In genomic region chr2:167689501-167690218, GRCm38 (mm10) we compare ENCODE assay signal across 8 mouse cellular contexts. TPM values are rescaled to one million over a fixed set of nuclear protein-coding genes. Genes with fewer than 3 reads are reported as not detected.
A peak's percentile ranks its signal among the peaks of the same experiment; 100 is the strongest.
DNase-seq lines count a peak whose midpoint lies in the region; ATAC-seq and TF ChIP-seq lines count a peak whose summit lies in the region.

Tmem189 (minus strand) TSS chr2:167689822.

- no peak for TF ChIP-seq EP300 in CH12.LX (IDR thresholded peaks at IDR 0.05; ENCODE audit: low read length)

- peak within 1 kb of the TSS; percentile 96 for H3K27ac ChIP-seq in CH12.LX (ENCODE audit: insufficient read depth, low read depth)
- peak within 1 kb of the TSS; percentile 95 for H3K27ac ChIP-seq in bone marrow, adult 2 months (ENCODE audit: control insufficient read depth, insufficient read depth, low read depth, low read length, poor library complexity)
- no peak within 1 kb of the TSS for H3K27ac ChIP-seq in forebrain, embryonic 11.5 days (ENCODE audit: low read depth, low read length)
- H3K27ac ChIP-seq in heart, embryonic 15.5 days = peak within 1 kb of the TSS; percentile 80
- H3K27ac ChIP-seq in liver, embryonic 16.5 days (ENCODE audit: low read length) = peak within 1 kb of the TSS; percentile 89
- no peak within 1 kb of the TSS for H3K27ac ChIP-seq in neural tube, embryonic 11.5 days (ENCODE audit: low read depth, low read length)
- peak within 1 kb of the TSS; percentile 46 for H3K27ac ChIP-seq in testis, adult 2 months (ENCODE audit: control insufficient read depth, insufficient read depth, low read depth, low read length)

- TF ChIP-seq CTCF in CH12.LX (conservative IDR thresholded peaks at IDR 0.05 in 1 of 2, IDR thresholded peaks at IDR 0.05 in 1 of 2; ENCODE audit: low read depth in 2 of 2, low read length in 2 of 2) = no peak
- no peak for TF ChIP-seq CTCF in bone marrow, adult 2 months (IDR thresholded peaks at IDR 0.05; ENCODE audit: control insufficient read depth, insufficient read depth, low read length)
- no peak for TF ChIP-seq CTCF in testis, adult 2 months (IDR thresholded peaks at IDR 0.05; ENCODE audit: control insufficient read depth, insufficient read depth, insufficient replicate concordance, low read depth, low read length)

- DNase-seq in CH12.LX (ENCODE audit: extremely low read depth) = no peak
- peak; percentile 82 for DNase-seq in forebrain, embryonic 11.5 days (ENCODE audit: low spot score)
- peak; percentile 71 to 85 for DNase-seq in kidney, postnatal 4 days
- peak; percentile 70 for DNase-seq in neural tube, embryonic 11.5 days (ENCODE audit: low spot score)

- dilution Hi-C loops in CH12.LX (cut with MboI; ENCODE audit: extremely low pct_ligation_motif_present, extremely low pct_unique_long_range_greater_than_20kb, low sequenced_read_pairs) = loop anchor here (25.0 kb wide), 1 partner anchor 198 kb away; no protein-coding TSS in a partner anchor

- H3K4me2 ChIP-seq in CH12.LX (ENCODE audit: insufficient read depth, low read depth, poor library complexity, severe bottlenecking) = peak within 1 kb of the TSS; percentile 48
- peak within 1 kb of the TSS; percentile 77 for H3K4me2 ChIP-seq in forebrain, embryonic 11.5 days (ENCODE audit: low read depth, low read length, severe bottlenecking)
- H3K4me2 ChIP-seq in heart, embryonic 15.5 days = peak within 1 kb of the TSS; percentile 98
- H3K4me2 ChIP-seq in liver, embryonic 16.5 days (ENCODE audit: low read depth, low read length) = peak within 1 kb of the TSS; percentile 85
- H3K4me2 ChIP-seq in neural tube, embryonic 11.5 days (ENCODE audit: low read depth) = peak within 1 kb of the TSS; percentile 87

- peak; percentile 43; the same call in 1 of the 2 replicates for TF ChIP-seq POLR2A in CH12.LX (IDR thresholded peaks at IDR 0.05; ENCODE audit: low read depth, low read length)
- peak; percentile 17; the same call in 1 of the 2 replicates for TF ChIP-seq POLR2A in bone marrow, adult 2 months (IDR thresholded peaks at IDR 0.05; ENCODE audit: borderline replicate concordance, control insufficient read depth, low read depth, low read length)
- TF ChIP-seq POLR2A in testis, adult 2 months (IDR thresholded peaks at IDR 0.05; ENCODE audit: control insufficient read depth, low read depth, low read length) = no peak

- H3K36me3 ChIP-seq in CH12.LX (replicated peaks in 1 of 2; ENCODE audit: control insufficient read depth in 1 of 2, insufficient read depth in 1 of 2, low read length in 1 of 2) = no peaks in the 10 kb centered on the region
- H3K36me3 ChIP-seq in forebrain, embryonic 11.5 days (ENCODE audit: control insufficient read depth, insufficient read depth, low read length) = no peaks in the 10 kb centered on the region
- H3K36me3 ChIP-seq in heart, embryonic 15.5 days = no peaks in the 10 kb centered on the region
- no peaks in the 10 kb centered on the region for H3K36me3 ChIP-seq in liver, embryonic 16.5 days (ENCODE audit: control insufficient read depth, insufficient read depth)
- no peaks in the 10 kb centered on the region for H3K36me3 ChIP-seq in neural tube, embryonic 11.5 days (ENCODE audit: control insufficient read depth, insufficient read depth, low read length)
- no peaks in the 10 kb centered on the region for H3K36me3 ChIP-seq in testis, adult 2 months (ENCODE audit: control insufficient read depth, insufficient read depth, low read length)

- H3K9ac ChIP-seq in CH12.LX (ENCODE audit: insufficient read depth, low read depth) = peak within 1 kb of the TSS; percentile 72
- peak within 1 kb of the TSS; percentile 57 for H3K9ac ChIP-seq in forebrain, embryonic 11.5 days (ENCODE audit: low read length)
- peak within 1 kb of the TSS; percentile 84 for H3K9ac ChIP-seq in heart, embryonic 15.5 days
- H3K9ac ChIP-seq in liver, embryonic 16.5 days (ENCODE audit: low read depth, low read length) = peak within 1 kb of the TSS; percentile 68
- H3K9ac ChIP-seq in neural tube, embryonic 11.5 days (ENCODE audit: low read length) = peak within 1 kb of the TSS; percentile 60

- peak within 1 kb of the TSS; percentile 35 to 88 (median 44) for H3K4me3 ChIP-seq in CH12.LX (replicated peaks in 1 of 3; ENCODE audit: low read depth in 2 of 3, low read length in 2 of 3, poor library complexity in 1 of 3)
- peak within 1 kb of the TSS; percentile 79 for H3K4me3 ChIP-seq in bone marrow, adult 2 months (replicated peaks; ENCODE audit: control insufficient read depth, low read depth, low read length)
- H3K4me3 ChIP-seq in forebrain, embryonic 11.5 days (ENCODE audit: low read depth, low read length) = peak within 1 kb of the TSS; percentile 57
- peak within 1 kb of the TSS; percentile 75 for H3K4me3 ChIP-seq in heart, embryonic 15.5 days
- peak within 1 kb of the TSS; percentile 72 for H3K4me3 ChIP-seq in liver, embryonic 16.5 days (ENCODE audit: low read depth, low read length)
- peak within 1 kb of the TSS; percentile 46 for H3K4me3 ChIP-seq in neural tube, embryonic 11.5 days (ENCODE audit: low read depth, low read length)
- peak within 1 kb of the TSS; percentile 88 for H3K4me3 ChIP-seq in testis, adult 2 months (ENCODE audit: control insufficient read depth, low read depth, low read length)

- TF ChIP-seq RAD21 in CH12.LX (IDR thresholded peaks at IDR 0.05; ENCODE audit: low read depth, low read length) = no peak

- H3K27me3 ChIP-seq in CH12.LX (replicated peaks) = peaks cover 80% of the 10 kb centered on the region
- peaks cover 29% of the 10 kb centered on the region for H3K27me3 ChIP-seq in forebrain, embryonic 11.5 days (ENCODE audit: control insufficient read depth, insufficient read depth, low read length)
- peaks cover 14% of the 10 kb centered on the region for H3K27me3 ChIP-seq in heart, embryonic 15.5 days
- H3K27me3 ChIP-seq in liver, embryonic 16.5 days (ENCODE audit: control insufficient read depth, insufficient read depth, low read depth, low read length) = peaks cover 29% of the 10 kb centered on the region
- H3K27me3 ChIP-seq in neural tube, embryonic 11.5 days (ENCODE audit: control insufficient read depth, insufficient read depth, low read length) = peaks cover 37% of the 10 kb centered on the region
- H3K27me3 ChIP-seq in testis, adult 2 months (ENCODE audit: control insufficient read depth, insufficient read depth, low read length) = no peaks in the 10 kb centered on the region

- in situ Hi-C loops in CH12.LX (cut with MboI; ENCODE audit: low pct_ligation_motif_present, low pct_unique_long_range_greater_than_20kb, low sequenced_read_pairs) = loop anchor here (5.0 kb wide), 1 partner anchor 208 kb away; no protein-coding TSS in a partner anchor

- peaks cover 0 to 15% of the 10 kb centered on the region in 2 experiments; a peak in 3 of 4 replicates for H3K4me1 ChIP-seq in CH12.LX (ENCODE audit: control insufficient read depth in 1 of 2, insufficient read depth in 2 of 2)
- H3K4me1 ChIP-seq in bone marrow, adult 2 months (ENCODE audit: control insufficient read depth, insufficient read depth, low read length) = no peaks in the 10 kb centered on the region; the same call in 1 of the 2 replicates
- H3K4me1 ChIP-seq in forebrain, embryonic 11.5 days (replicated peaks; ENCODE audit: control insufficient read depth, insufficient read depth, low read length) = peaks cover 6% of the 10 kb centered on the region
- peaks cover 35% of the 10 kb centered on the region for H3K4me1 ChIP-seq in heart, embryonic 15.5 days (replicated peaks)
- H3K4me1 ChIP-seq in liver, embryonic 16.5 days (ENCODE audit: control insufficient read depth, low read depth, low read length) = peaks cover 23% of the 10 kb centered on the region
- peaks cover 8% of the 10 kb centered on the region for H3K4me1 ChIP-seq in neural tube, embryonic 11.5 days (ENCODE audit: control insufficient read depth, insufficient read depth, low read length)
- H3K4me1 ChIP-seq in testis, adult 2 months (ENCODE audit: control insufficient read depth, insufficient read depth, low read length) = peaks cover 14% of the 10 kb centered on the region

- WGBS in bone marrow, adult 2 months = under 1% methylated on average over 99 of the region's 99 CpGs
- WGBS in forebrain, embryonic 11.5 days = under 1% methylated on average over 98 of the region's 99 CpGs
- WGBS in heart, embryonic 15.5 days = under 1% methylated on average over 99 of the region's 99 CpGs
- WGBS in liver, embryonic 16.5 days (ENCODE audit: insufficient replicate concordance) = under 1% methylated on average over 88 of the region's 99 CpGs
- WGBS in neural tube, embryonic 11.5 days = under 1% methylated on average over 84 of the region's 99 CpGs

- ATAC-seq in forebrain, embryonic 11.5 days (replicated peaks; ENCODE audit: low FRiP score) = peak; percentile 31; the same call in 1 of the 2 replicates
- ATAC-seq in heart, embryonic 15.5 days (replicated peaks; ENCODE audit: insufficient number of reproducible peaks, insufficient read depth, low FRiP score, low read depth) = no peak
- ATAC-seq in liver, embryonic 16.5 days (ENCODE audit: low read depth) = peak; percentile 5
- no peak for ATAC-seq in neural tube, embryonic 11.5 days (ENCODE audit: insufficient read depth, low FRiP score, low TSS enrichment)

- peaks cover 8% of the 10 kb centered on the region for H3K9me3 ChIP-seq in CH12.LX (replicated peaks; ENCODE audit: low read length)
- no peaks in the 10 kb centered on the region for H3K9me3 ChIP-seq in forebrain, embryonic 11.5 days (ENCODE audit: control insufficient read depth, low read length)
- no peaks in the 10 kb centered on the region for H3K9me3 ChIP-seq in heart, embryonic 15.5 days (replicated peaks)
- H3K9me3 ChIP-seq in liver, embryonic 16.5 days (replicated peaks; ENCODE audit: control insufficient read depth, low read length) = no peaks in the 10 kb centered on the region
- H3K9me3 ChIP-seq in neural tube, embryonic 11.5 days (ENCODE audit: control insufficient read depth, low read length) = no peaks in the 10 kb centered on the region

- H3K79me2 ChIP-seq in CH12.LX (replicated peaks; ENCODE audit: control insufficient read depth, extremely low read depth, insufficient read depth, poor library complexity, severe bottlenecking) = no peaks in the 10 kb centered on the region; the same call in 1 of the 2 replicates

TF ChIP-seq in CH12.LX, 34 proteins besides CTCF, POLR2A, EP300 and RAD21 (continues in another document):
- TF ChIP-seq MXI1 (IDR thresholded peaks at IDR 0.05; ENCODE audit: low read depth, low read length) = peak; percentile 88
- TF ChIP-seq MAX (IDR thresholded peaks at IDR 0.05; ENCODE audit: low read length) = peak; percentile 75; the same call in 1 of the 2 replicates

RNA-seq across cellular contexts. Expression of gene Tmem189, which starts in this region (rescaled TPM):
- total RNA-seq in CH12.LX (2012; rRNA removed) (30.9 and 31.0 TPM in 2 replicates), CH12.LX (2014; rRNA removed) (25.1 and 27.9 TPM in 2 replicates)
- polyA plus RNA-seq in CH12.LX (2012; ENCODE audit: insufficient read length, low read depth) = 29.4 and 29.5 TPM in 2 replicates
- 20.8 and 36.2 TPM in 2 replicates for polyA plus RNA-seq in bone marrow, adult 2 months (2011; ENCODE audit: insufficient read depth, insufficient read length, low replicate concordance, missing spikeins)
- 35.1 and 39.2 TPM in 2 replicates for polyA plus RNA-seq in forebrain, embryonic 11.5 days (2014; fragmentation: Nextera tagmentation; extraction: Ambion mirVana)
- polyA plus RNA-seq in heart, embryonic 15.5 days (2015; fragmentation: Nextera tagmentation; extraction: Ambion mirVana) = 35.3 and 45.7 TPM in 2 replicates
- 13.7 and 14.0 TPM in 2 replicates for polyA plus RNA-seq in liver, embryonic 16.5 days (2015; fragmentation: Nextera tagmentation; extraction: Ambion mirVana)
- 40.4 and 40.9 TPM in 2 replicates for polyA plus RNA-seq in neural tube, embryonic 11.5 days (2014; fragmentation: Nextera tagmentation; extraction: Ambion mirVana)
- polyA plus RNA-seq in testis, adult 2 months (2012; rRNA removed) = 97.4 and 99.8 TPM in 2 replicates

Comparison
In these comparisons a context has a peak if more than half of its experiments do, and no peak if none do; other contexts are left out.
1. H3K27ac ChIP-seq: peak in CH12.LX (single experiment), bone marrow, adult 2 months (single experiment), heart, embryonic 15.5 days (single experiment), liver, embryonic 16.5 days (single experiment) and testis, adult 2 months (single experiment); none in forebrain, embryonic 11.5 days (single experiment) and neural tube, embryonic 11.5 days (single experiment).
2. H3K4me2 ChIP-seq: peak in every context shown above with its lines; median percentile 98 in heart, embryonic 15.5 days; 87 in neural tube, embryonic 11.5 days; 85 in liver, embryonic 16.5 days; 77 in forebrain, embryonic 11.5 days; 48 in CH12.LX.
3. ATAC-seq: peak in forebrain, embryonic 11.5 days (single experiment) and liver, embryonic 16.5 days (single experiment); none in heart, embryonic 15.5 days (single experiment) and neural tube, embryonic 11.5 days (single experiment).
4. Peak in every context shown above with its lines, with median percentiles within 50 percentile points of each other: H3K4me3 ChIP-seq and H3K9ac ChIP-seq.